Mouse (Mus musculus) c-Kit-negative CD71-positive TER-119-positive erythroid progenitor cells, embryonic 14.5 days (primary cell): ENCODE results near the gene Tacr2.

Experiments used
- DNase-seq: peaks from one replicate; pipeline ENCODE4 v3.0.0-alpha.2; 2013; ENCODE audit warnings: low read depth, low spot score

Gene Tacr2

GRCm38 (mm10) chr10:62239270-62239669 is 13.0 kb upstream of the Tacr2 start:
- DNase-seq, result no peak

DNA sequence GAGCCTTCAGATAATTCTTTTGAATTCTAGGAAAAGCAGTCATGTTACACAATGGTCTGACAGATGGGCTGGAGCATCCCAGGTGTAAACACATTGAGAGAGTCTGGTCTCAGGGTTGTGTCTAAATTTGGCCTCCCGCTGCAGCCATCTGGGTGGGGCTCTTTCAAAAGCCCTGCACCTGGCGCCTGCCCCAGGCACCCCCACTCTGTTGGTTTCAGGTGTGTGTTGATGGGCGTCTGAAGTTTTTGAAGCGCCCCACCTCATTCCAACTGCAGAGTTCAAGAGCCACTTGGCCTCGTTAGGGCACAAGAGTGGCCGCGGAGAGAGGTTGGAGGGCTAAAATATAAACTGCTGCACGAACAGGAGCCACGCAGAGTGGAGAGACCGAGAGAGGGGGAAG is 9.9 kb upstream of the Tacr2 start:
- DNase-seq, result no peak

DNA sequence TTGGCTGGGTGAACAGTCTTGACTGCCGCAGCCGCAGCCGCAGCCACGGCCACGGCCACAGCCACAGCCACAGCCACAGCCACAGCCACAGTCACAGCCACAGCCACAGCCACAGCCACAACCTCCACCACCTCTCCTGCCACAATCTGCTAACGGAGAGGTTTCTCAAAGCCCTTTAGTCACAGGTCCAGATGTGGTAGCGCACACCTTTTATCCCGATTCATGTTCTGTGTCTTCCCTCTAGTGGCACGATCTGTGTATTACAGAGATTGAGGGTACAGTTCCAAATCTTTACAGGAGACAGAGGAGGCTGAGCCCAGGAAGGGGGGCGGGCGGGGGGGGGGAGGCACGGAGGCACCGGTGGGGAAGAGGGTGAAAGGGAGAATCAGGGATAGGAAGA is 9.3 kb upstream of the Tacr2 start:
- DNase-seq, result no peak

DNA sequence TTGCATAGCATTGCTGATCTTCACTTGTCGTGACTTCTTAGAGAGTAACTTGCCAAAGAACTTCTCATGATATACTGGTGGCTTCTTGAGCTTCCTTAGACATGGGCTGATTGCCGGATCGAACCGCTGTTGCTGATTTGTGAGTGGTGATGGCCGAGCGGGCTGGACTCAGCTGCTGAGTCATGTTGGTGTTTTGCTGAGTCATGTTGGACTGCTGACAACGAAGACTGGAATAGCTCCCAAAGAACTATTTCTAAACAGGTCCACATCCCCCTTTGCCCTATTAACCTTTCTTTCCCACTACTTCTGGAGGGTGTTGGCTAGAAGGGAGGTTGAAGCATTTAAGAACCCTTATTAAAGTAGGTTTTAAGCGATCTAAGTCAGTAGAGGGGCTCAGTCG is 8.2 kb upstream of the Tacr2 start:
- no peak for DNase-seq

DNA sequence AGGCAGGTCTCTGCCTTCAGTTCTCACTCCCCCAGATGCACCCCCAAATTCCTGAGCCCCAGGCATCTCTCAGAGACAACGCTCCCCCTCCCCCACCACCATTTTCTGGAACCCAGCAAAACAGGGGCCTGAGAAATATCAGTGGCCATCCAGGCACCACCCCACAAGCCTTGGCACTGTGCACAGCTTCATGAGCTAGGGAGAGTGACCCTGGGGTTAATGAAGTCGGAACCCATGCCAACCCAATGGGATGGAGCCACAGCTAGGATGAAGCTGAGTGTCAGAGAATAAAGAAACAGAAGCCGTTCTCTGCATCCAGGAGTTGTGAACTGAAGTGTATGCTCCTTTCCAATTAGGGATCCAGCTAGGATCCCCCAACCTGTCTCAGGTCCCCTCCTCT is 5.1 kb upstream of the Tacr2 start:
- no peak for DNase-seq

DNA sequence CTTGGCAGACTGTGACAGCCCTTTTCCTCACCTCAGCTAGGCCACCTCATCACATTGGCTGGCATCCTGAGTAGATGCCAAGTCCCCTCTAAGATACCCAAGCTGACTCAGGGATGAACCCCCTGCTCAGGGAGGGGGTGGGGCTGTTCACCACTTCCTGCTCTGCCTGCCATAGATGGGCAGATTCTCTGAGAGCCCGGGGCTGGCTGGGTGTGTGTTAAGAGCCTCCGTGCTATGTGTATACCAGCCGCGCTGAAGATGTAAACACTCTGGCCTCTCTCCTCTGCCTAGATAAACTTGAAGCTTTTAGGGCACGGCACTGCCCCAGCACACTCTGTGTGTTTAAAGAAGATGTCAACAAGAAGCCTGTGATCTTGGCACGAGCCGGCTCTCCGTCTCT is 4.4 kb upstream of the Tacr2 start:
- DNase-seq, result no peak

- no peak for DNase-seq
These were observed 428 bp downstream of the Tacr2 start for GRCm38 (mm10) chr10:62252496-62253235.

DNA sequence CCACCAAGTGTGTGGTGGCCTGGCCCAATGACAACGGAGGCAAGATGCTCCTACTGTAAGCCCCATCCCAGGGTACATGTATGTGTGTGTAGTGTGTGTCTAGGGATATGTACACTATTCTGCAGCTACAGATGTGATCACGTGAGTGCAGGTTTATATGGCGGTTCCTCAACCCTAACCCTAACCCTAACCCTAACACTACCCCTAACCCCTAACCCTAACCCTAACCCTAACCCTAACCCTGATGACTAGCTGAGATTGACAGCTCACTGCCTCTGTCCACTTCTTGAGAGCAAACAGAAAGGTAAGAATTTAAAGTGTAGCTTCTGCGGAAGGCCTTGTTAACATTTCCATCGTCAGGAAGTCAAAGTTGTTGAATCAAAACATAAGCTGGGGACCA is 6.1 kb downstream of the Tacr2 start:
- DNase-seq, result no peak

- peak; percentile 57 for DNase-seq
These were observed 9.1 kb downstream of the Tacr2 start for GRCm38 (mm10) chr10:62261115-62261886.

- DNase-seq, result no peak
These were observed 12.1 kb downstream of the Tacr2 start for GRCm38 (mm10) chr10:62264299-62264698.

GRCm38 (mm10) chr10:62269278-62269677 is 17.0 kb downstream of the Tacr2 start:
- no peak for DNase-seq

DNA sequence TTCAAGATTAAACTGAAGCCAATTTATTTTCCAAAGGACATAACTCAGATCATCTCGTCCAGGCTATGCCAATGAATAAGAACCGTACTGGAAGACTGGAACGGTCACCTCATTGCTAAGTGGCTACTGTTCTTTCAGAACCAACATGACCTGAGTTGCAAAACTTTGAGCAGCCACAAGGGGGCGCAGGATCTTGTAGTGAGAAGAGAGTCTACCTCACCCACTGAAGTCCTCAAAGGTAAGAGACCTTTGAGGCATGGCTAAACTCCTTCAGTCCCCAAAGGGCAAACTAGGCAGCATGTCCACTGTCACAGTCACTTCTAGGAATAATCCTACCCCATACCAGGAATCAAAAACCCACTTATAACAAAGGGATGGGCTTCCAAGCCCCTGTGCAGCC is 23.0 kb downstream of the Tacr2 start:
- peak; percentile 75 for DNase-seq

DNA sequence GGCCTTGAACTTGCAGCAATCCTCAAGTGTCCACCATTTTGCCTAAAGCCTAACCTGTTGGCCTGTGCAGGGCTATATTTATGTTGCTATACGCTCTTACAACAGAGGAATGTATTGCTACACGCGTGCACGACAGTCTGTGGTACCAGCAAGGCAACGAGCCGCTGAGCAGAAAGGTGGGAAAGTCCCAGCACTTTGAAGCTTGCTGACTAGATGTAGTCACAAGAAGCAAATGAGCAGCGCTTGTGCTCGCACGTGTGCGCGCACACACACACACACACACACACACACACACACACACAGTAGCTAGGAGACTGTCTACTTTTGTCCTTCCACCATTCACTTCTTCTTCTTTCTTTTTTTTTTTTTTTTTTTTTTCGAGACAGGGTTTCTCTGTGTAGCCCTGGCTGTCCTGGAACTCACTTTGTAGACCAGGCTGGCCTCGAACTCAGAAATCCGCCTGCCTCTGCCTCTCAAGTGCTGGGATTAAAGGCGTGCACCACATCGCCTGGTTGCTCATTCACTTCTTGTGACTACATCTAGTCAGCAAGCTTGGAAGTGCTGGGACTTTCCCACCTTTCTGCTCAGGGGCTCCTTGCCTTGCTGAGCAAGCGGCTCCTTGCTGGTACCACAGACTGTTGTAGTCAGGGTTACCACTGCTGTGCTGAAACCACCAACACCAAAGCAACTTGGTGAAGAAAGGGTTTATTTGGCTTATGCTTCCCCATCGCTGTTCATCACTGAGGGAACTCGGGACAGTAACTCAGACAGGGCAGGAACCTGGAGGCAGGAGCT is 25.5 kb downstream of the Tacr2 start:
- DNase-seq, result no peak

- DNase-seq, result no peak
These were observed 26.8 kb downstream of the Tacr2 start for GRCm38 (mm10) chr10:62279066-62279465.

- no peak for DNase-seq
These were observed 27.4 kb downstream of the Tacr2 start for GRCm38 (mm10) chr10:62279671-62280070.

- no peak for DNase-seq
These were observed 30.5 kb downstream of the Tacr2 start for GRCm38 (mm10) chr10:62282782-62283181.

DNA sequence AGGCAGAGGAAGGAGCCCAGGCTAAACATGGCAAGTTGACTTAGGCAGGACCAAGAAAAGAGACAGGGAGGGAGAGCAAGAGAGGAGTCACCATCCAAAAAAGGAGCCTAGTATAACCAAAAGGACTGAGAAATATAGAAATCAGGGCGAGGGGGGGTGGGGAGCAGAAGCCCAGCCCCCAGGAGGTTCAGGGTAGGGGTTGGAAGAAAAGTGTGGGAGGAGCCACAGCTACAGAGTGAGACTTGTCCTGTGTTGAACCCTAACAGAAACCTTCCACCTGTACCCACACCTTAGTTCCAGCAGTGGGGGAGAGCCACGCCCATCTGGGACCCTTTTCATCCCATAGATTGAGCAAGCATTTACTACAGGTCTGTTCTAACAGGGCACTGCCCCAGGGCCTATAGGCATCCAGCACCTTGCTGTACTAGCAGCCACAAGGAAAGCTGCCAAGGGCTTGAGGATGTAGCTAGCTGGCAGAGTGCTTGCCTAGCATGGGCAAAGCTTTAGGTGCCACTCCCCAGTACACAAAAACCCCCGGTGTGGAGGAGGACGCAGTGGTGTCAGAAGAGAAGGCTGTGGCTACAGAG is 31.1 kb downstream of the Tacr2 start:
- no peak for DNase-seq

GRCm38 (mm10) chr10:62287460-62288124 is 35.4 kb downstream of the Tacr2 start:
- DNase-seq, result no peak

DNA sequence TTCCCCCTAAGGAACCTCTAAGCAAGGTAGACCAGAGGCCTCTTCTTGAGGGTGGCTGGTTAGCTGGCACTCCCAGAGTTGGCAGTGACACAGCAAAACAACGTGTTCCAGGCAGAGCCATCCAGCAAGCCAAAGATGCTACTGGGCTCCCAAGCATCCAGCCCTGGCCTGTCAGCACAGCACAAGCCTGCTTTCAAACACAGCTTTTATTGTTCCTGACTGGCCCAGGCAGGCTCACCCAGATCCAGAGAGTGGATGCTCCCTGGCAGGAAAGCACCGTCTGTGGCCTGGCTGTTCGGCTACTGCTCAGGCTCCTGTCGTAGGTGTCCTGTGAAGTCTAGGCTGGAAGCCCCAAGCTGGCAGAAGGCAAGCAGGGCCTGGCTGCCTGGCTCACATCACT is 41.9 kb downstream of the Tacr2 start:
- no peak for DNase-seq

GRCm38 (mm10) chr10:62296086-62296872 is 44.0 kb downstream of the Tacr2 start:
- no peak for DNase-seq
